Mouse (Mus musculus) small intestine, adult 2 months (tissue): ENCODE data around the gene S100a10.

ENCODE experiments used
- CTCF ChIP-seq: fragments of 200-500 bp; IDR thresholded peaks from 2 replicates; pipeline ENCODE4 v1.5.1; 2012; ENCODE audit warnings: low read depth, mild to moderate bottlenecking, control low read depth, inconsistent platforms, low read length, moderate library complexity, mixed read lengths; ENCODE audit not compliant: insufficient replicate concordance, insufficient read length; ENCODE audit errors: extremely low read depth
- POLR2A ChIP-seq: fragments of 200-500 bp; IDR thresholded peaks from 2 replicates; pipeline ENCODE4 v1.6.1; 2012; ENCODE audit warnings: low read depth, mild to moderate bottlenecking, control low read depth, inconsistent platforms, low read length, moderate library complexity

- TF ChIP-seq CTCF (peak; percentile 23; the same call in 1 of the 2 replicates), POLR2A (no peak)
Measured at GRCm38 (mm10) chr3:93537068-93537576, 17.8 kb upstream of the S100a10 start.
